ENCODE assay signal across 12 mouse cellular contexts in the genomic region with DNA sequence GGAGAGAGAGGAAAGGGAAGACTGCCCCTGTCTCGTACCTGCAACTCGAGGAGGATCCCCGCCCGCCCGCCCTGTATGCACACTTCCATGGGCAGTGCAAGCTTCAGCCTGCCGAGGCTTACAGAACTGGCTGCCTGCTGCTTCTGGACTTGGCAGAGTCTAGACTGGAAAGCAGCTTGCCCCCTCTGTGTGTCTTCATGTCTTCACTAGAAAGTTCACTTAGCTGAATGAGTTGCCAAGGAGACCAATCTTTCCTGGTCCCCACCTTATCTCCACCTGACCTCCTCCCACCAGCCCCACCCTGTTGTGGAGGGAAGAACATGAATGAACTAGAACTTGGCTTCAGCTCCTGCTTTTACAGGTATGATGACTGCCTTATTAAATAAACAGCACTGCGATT.
DNase-seq lines count a peak whose midpoint lies in the region; ATAC-seq and TF ChIP-seq lines count a peak whose summit lies in the region.
"Had no signal": no experiment of that assay in that cellular context is flagged by ENCODE, and none has a peak within 500 bp of the region (broad histone marks: within the 10 kb centered on the region; RNA-seq: fewer than 3 reads in every experiment).

No protein-coding gene starts in this region.

- TF ChIP-seq CTCF in lung, embryonic 14.5 days (IDR thresholded peaks at IDR 0.05; ENCODE audit: low read depth), result no peak

- H3K9me3 ChIP-seq in heart, embryonic 12.5 days (replicated peaks), result no peaks in the 10 kb centered on the region
- no peaks in the 10 kb centered on the region for H3K9me3 ChIP-seq in lung, embryonic 14.5 days (ENCODE audit: low read depth, low read length)
- H3K9me3 ChIP-seq in liver, embryonic 13.5 days (replicated peaks), result no peaks in the 10 kb centered on the region
- H3K9me3 ChIP-seq: lung, embryonic 15.5 days had no signal

- H3K9ac ChIP-seq in heart, embryonic 12.5 days, result no peak overlapping the region
- H3K9ac ChIP-seq in lung, embryonic 14.5 days, result no peak overlapping the region
- no peak overlapping the region for H3K9ac ChIP-seq in liver, embryonic 13.5 days
- H3K9ac ChIP-seq: lung, embryonic 15.5 days had no signal

- no peak for DNase-seq in heart, adult 18-20 months
- DNase-seq in lung, embryonic 14.5 days, result no peak
- DNase-seq in lung, postnatal 4 days, result no peak
- no peak for DNase-seq in liver, embryonic 13.5 days
- DNase-seq in MN1 (ENCODE audit: low spot score), result no peak
- DNase-seq: retina, postnatal 1 day had no signal

- peaks cover 12% of the 10 kb centered on the region for H3K36me3 ChIP-seq in heart, embryonic 12.5 days
- H3K36me3 ChIP-seq in lung, embryonic 14.5 days (ENCODE audit: insufficient read depth), result peaks cover 19% of the 10 kb centered on the region
- H3K36me3 ChIP-seq in liver, embryonic 13.5 days, result peaks cover 11% of the 10 kb centered on the region
- H3K36me3 ChIP-seq: lung, embryonic 15.5 days had no signal

- no peak for ATAC-seq in heart, embryonic 12.5 days (ENCODE audit: insufficient number of reproducible peaks, low FRiP score)
- peak; percentile 50; the same call in 1 of the 2 replicates for ATAC-seq in lung, embryonic 14.5 days (ENCODE audit: insufficient read depth)
- ATAC-seq in liver, embryonic 13.5 days (ENCODE audit: low read depth), result peak; percentile 65
- no peak for ATAC-seq in monocyte, adult 5-6 weeks (replicated peaks; ENCODE audit: insufficient number of reproducible peaks, low FRiP score, low TSS enrichment, poor library complexity, severe bottlenecking)
- ATAC-seq: activated CD4-positive, CD25-positive, alpha-beta regulatory T cell, adult 4 months; hindbrain, embryonic 16.5 days had no signal

- no peak overlapping the region for H3K4me2 ChIP-seq in heart, embryonic 12.5 days
- H3K4me2 ChIP-seq in lung, embryonic 14.5 days, result no peak overlapping the region
- H3K4me2 ChIP-seq in liver, embryonic 13.5 days, result no peak overlapping the region
- H3K4me2 ChIP-seq: lung, embryonic 15.5 days had no signal

- no peaks in the 10 kb centered on the region for H3K27me3 ChIP-seq in heart, embryonic 12.5 days (replicated peaks)
- H3K27me3 ChIP-seq in lung, embryonic 14.5 days (ENCODE audit: insufficient read depth, low read length), result no peaks in the 10 kb centered on the region
- no peaks in the 10 kb centered on the region for H3K27me3 ChIP-seq in liver, embryonic 13.5 days
- H3K27me3 ChIP-seq: lung, embryonic 15.5 days had no signal

- no peak overlapping the region for H3K4me3 ChIP-seq in heart, embryonic 12.5 days
- H3K4me3 ChIP-seq in lung, embryonic 14.5 days (ENCODE audit: low read depth, low read length), result no peak overlapping the region
- no peak overlapping the region for H3K4me3 ChIP-seq in liver, embryonic 13.5 days (replicated peaks)
- H3K4me3 ChIP-seq: erythroblast, embryonic 14.5 days; lung, embryonic 15.5 days had no signal

- H3K27ac ChIP-seq in heart, embryonic 12.5 days (ENCODE audit: poor library complexity, severe bottlenecking), result peak overlapping the region; percentile 22; the same call in 1 of the 2 replicates
- H3K27ac ChIP-seq in lung, embryonic 14.5 days (ENCODE audit: low read depth), result no peak overlapping the region
- H3K27ac ChIP-seq in liver, embryonic 13.5 days, result no peak overlapping the region
- H3K27ac ChIP-seq: lung, embryonic 15.5 days had no signal

- peaks cover 59% of the 10 kb centered on the region for H3K4me1 ChIP-seq in heart, embryonic 12.5 days (replicated peaks)
- H3K4me1 ChIP-seq in lung, embryonic 14.5 days (ENCODE audit: insufficient read depth), result peaks cover 7% of the 10 kb centered on the region; the same call in 1 of the 2 replicates
- H3K4me1 ChIP-seq in liver, embryonic 13.5 days (replicated peaks), result peaks cover 55% of the 10 kb centered on the region

- 81% methylated on average over 7 of the region's 7 CpGs for WGBS in heart, embryonic 12.5 days
- WGBS in lung, embryonic 14.5 days, result 81% methylated on average over 7 of the region's 7 CpGs
- WGBS in liver, embryonic 13.5 days (ENCODE audit: insufficient replicate concordance), result 66% methylated on average over 7 of the region's 7 CpGs

Comparison
In these comparisons a context has a peak if more than half of its experiments do, and no peak if none do; other contexts are left out.
1. ATAC-seq: peak in lung, embryonic 14.5 days (single experiment) and liver, embryonic 13.5 days (single experiment); none in heart, embryonic 12.5 days (single experiment) and monocyte, adult 5-6 weeks (single experiment).